Mouse (Mus musculus): ENCODE data around the gene Vmn1r57.
"Not testable (repeated sequence)": the region's sequence is repeated elsewhere in the genome, so short reads cannot be mapped to it uniquely, and the experiment has no call there.

Gene Vmn1r57

GRCm38 (mm10) chr7:5218193-5218592 lies at the start of gene Vmn1r57:
TSS of gene Vmn1r57 (plus strand) at chr7:5218493.
- in situ Hi-C loops (cut with MboI; ENCODE audit: low sequenced_read_pairs) = not testable (repeated sequence)

- in situ Hi-C loops (cut with MboI; ENCODE audit: low sequenced_read_pairs) = not testable (repeated sequence)
These were observed 21.6 kb upstream of the Vmn1r57 start, which contains the start of gene Vmn1r56 for GRCm38 (mm10) chr7:5196647-5197046. TSS of gene Vmn1r56 (minus strand) at chr7:5196747.

- in situ Hi-C loops (cut with MboI; ENCODE audit: low sequenced_read_pairs) = no loop called here
These were observed 44.8 kb downstream of the Vmn1r57 start for GRCm38 (mm10) chr7:5263051-5263450.

All from CH12F3 (cell line).